Mouse (Mus musculus): Measurements from ENCODE around the gene Ptprz1.

The Ptprz1 gene

DNA sequence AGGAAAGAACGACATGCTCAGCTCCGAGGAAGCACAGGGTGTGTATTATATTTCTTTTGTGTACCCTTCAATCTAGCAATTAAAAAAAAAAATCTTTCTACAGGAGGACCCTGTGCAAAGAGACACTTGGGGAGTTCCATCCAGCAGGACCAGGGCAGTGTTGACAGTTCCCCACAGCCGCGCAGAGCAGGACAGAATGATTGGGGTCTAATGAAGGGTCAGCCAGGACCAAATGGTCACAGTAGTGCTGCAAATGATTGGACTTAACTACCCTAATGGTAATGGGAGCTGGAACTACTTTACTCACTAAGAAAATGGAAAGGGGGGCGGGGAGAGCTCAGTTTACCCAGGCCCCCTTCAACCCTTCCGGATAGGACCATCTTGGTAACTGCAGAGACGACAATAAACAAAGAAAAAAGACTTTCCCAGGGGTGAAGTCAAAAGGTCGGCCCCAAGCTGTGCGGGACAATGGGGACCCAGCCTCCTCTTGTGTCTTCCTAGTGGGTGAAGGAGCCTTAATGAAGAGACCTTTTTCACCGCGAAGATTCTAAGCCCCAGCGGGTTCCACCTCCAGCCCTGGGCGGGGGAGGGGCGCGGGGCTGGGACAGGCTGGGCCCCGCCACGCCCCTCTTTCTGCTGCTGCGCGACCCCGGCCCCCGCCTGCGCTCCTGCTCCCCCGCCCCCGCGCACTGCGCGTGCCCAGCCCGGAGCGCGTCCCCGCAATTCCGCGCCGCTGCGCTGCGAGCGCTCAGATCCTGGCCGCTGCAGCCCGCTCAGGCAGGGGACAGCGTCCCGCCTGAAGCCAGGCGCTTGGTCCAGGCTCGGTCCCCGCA is at the start of gene Ptprz1:
Ptprz1 (plus strand) TSS at position 722 of the 833 bp plus-strand sequence.
- peak; percentile 84 to 91 for DNase-seq

GRCm38 (mm10) chr6:22833637-22834036 is 41.7 kb upstream of the Ptprz1 start:
- DNase-seq, result peak; percentile 30 to 55

GRCm38 (mm10) chr6:22834100-22834970 is 41.0 kb upstream of the Ptprz1 start:
- DNase-seq, result peak; percentile 26 to 51

- DNase-seq, result peak; percentile 55 to 61
Measured at GRCm38 (mm10) chr6:22875614-22876541, 576 bp downstream of the Ptprz1 start.

DNA sequence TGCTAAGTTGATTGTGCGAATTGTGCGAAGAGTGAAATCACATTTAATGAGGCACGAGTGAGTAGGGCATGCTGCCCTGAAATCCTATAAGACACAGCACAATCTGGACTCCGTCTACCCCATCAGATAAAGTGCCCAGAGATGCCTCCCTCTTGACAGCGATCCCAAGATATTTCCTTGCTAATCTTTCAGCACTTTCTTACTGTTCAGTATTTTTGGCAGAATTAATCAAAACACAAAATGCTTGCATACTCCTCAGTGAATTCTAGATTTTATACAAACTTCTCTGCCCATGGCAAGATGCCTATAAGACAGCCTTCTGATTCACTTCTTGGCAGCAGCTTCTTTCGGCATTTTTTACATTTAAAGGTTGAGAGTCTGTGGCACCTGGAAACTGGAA is 12.7 kb downstream of the Ptprz1 start:
- DNase-seq, result no peak

GRCm38 (mm10) chr6:22889333-22889732 is 14.0 kb downstream of the Ptprz1 start:
- DNase-seq, result no peak

- peak; percentile 22 to 30 for DNase-seq
Measured at GRCm38 (mm10) chr6:22901983-22902382, 26.7 kb downstream of the Ptprz1 start.

GRCm38 (mm10) chr6:22908510-22909256 is 33.4 kb downstream of the Ptprz1 start:
- DNase-seq, result no peak

- DNase-seq, result peak; percentile 21 to 24
Measured at GRCm38 (mm10) chr6:22909257-22909907, 34.1 kb downstream of the Ptprz1 start.

DNA sequence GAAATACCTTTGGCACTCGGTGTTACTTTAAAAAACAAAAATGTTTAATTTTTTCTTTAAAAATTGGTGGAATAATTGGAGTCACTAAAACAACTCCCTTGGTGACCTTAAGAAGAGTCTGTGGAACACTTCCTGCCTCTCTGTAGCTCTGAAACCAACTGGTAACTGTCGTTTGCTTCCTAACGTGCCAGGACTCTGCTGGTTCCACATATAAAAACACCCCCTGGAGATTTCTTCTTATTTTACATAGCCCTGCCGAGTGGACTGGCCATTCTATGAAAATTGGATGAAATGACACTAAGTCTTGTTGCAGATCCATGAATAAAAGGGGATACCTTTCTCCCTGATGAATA is 34.6 kb downstream of the Ptprz1 start:
- no peak for DNase-seq

GRCm38 (mm10) chr6:22922880-22923279 is 47.6 kb downstream of the Ptprz1 start:
- no peak for DNase-seq

DNA sequence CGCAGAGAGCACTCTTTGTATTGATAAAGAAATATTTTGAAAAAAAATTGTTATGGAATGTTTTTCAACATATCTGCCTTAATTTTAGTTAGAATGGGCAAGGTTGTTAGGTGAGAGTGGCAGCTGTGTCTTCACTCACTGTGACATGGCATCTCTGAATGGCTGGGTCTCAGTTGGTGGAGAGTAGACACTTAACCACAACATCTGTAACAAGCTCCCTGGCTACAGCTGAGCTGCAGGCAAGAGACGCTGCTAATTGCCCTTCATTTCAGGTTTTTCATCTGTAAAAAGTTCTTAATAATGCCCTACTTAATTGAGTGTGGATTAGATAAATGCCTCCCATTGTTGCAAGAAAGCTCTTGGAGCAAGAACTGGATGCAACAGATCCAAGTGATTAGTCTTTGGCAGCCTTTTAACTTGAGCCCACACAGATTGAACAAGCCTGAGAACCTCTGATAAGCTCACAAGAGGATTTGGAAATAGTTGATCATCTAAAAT is 57.5 kb downstream of the Ptprz1 start:
- DNase-seq, result no peak

- DNase-seq, result peak; percentile 49 to 54
Measured at GRCm38 (mm10) chr6:22937126-22937525, 61.8 kb downstream of the Ptprz1 start.

DNA sequence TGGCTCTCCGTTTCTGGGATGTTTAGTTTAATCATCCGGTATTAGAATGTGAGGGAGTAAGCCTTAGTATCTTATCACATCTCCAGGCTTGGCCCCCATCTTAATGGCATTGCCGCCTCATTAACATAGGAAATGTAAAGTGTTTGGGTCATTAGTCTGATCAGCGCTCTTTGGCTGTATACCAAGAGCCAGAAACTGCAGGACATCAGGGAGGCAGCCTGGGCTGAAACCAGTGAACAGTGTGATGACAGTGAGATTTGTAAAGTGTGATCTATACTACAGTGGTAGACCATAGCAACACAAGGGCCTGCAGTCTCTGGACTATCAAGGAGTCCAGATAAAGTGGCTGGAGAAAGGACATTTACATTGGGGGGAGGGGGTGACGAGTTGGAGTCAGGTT is 62.2 kb downstream of the Ptprz1 start:
- DNase-seq, result peak; percentile 25 to 31

GRCm38 (mm10) chr6:22944191-22944590 is 68.9 kb downstream of the Ptprz1 start:
- no peak for DNase-seq

GRCm38 (mm10) chr6:22963374-22963773 is 88.1 kb downstream of the Ptprz1 start:
- DNase-seq, result no peak

GRCm38 (mm10) chr6:22968073-22968472 is 92.8 kb downstream of the Ptprz1 start:
- peak; percentile 49 to 67 for DNase-seq

DNA sequence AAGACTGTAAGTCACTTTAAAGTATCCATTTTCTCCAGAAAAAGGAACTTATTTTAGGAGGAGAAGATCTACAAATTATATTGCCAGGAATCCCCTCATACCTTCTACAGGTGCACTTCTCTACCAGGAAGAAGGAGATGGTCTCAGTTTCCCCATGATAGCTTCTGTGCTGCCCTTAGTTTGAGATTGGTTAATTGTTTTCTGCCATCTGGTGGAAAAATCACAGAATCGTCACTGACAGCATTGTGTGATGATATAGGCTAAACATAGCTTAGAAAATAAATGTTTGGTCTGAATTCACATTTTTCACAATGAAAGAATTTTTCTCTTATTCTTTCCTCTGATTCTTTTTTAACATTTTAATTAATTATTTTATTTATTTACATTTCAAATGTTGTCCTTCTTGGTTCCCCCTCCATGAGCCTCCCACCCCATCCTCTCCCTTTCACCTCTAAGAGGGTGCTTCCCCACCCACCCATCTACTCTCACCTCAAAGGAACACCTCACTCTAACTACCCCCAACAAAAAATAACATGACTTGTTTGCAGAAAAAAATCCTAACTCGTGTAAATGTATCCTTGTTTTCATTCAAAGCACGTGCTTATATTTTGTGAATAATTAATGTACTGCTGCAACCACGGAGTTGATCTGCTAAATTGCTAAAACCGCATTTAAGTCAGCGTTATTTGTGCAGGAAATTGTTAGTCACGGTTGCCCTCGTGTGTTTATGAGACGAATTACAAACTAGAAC is 108.6 kb downstream of the Ptprz1 start:
- peak; percentile 20 to 48 for DNase-seq

DNA sequence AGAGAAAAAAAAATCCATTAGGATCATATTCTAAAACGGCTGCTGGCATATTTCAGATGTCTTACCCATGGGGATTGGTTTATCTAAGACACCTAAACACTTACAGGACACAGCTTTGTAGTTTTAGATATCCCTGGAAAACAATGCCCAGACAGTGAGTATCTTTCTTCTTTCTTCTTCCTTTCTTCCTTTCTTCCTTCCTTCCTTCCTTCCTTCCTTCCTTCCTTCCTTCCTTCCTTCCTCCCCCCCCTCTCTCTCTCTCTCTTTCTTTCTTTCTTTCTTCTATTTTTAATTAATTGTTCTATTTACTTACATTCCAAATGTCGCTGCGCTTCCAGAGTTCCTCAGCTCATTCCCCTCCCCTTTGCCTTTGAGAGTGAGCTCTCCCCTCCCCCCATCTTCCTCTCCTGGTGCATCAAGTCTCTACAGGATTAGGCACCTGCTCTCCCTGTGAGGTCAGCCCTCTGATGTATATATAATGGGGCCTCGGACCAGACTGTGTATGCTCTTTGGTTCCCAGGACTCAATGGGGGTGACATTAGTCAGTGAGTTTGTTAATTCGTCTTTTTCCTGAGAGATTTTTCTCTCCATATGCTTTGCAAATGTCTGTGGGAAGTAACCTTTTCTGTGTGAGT is 109.3 kb downstream of the Ptprz1 start:
- peak; percentile 16 for DNase-seq

DNA sequence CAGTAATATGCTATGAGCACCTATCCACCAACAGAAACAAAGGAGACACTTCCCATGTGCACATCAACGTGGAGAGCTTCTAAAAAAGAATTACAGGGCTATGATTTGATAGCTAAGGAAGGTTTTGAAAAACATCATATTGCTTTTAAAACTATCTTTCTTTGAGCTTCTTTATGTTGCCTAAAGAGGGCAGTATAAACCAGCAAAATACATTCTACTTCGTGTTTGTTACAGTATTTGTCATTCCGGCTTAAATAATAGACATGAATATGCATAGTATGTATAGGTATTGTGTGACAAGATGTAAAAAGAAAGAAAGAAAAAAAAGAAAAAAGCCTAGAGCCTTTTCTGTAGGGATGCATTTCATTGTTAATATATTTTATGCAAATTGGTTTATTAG is 127.8 kb downstream of the Ptprz1 start:
- no peak for DNase-seq
